In the genomic region with DNA sequence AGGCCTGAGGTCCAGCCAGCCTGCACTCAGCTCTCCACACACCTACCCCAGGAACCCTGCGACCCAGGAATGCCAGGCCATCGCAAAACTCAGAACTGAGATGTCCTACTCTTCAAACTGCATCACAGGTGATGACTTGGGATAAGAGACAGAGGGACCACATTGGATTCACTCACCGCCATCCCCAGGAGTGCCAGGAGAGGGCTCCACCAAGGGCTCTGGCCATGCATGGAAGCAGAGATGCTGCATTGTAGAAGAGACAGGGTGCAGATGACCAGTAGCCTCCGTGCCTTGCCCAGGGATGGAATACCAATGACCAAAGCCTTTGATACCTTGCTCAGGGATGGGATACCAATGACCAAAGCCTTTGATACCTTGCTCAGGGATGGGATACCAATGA, we compare ENCODE assay signal across 8 mouse cellular contexts. TPM values are rescaled to one million over a fixed set of nuclear protein-coding genes. Genes with fewer than 3 reads are reported as not detected.
A peak's percentile ranks its signal among the peaks of the same experiment; 100 is the strongest.
DNase-seq lines count a peak whose midpoint lies in the region; TF ChIP-seq lines count a peak whose summit lies in the region.

No protein-coding gene starts in this region.

- no peak for TF ChIP-seq POLR2A in spleen, adult 2 months (IDR thresholded peaks at IDR 0.05; ENCODE audit: low read depth, low read length)
- no peak for TF ChIP-seq POLR2A in brain, embryonic 14.5 days (IDR thresholded peaks at IDR 0.05; ENCODE audit: borderline replicate concordance, extremely low read depth, insufficient read depth, insufficient read length, poor library complexity, severe bottlenecking)
- TF ChIP-seq POLR2A in small intestine, adult 2 months (IDR thresholded peaks at IDR 0.05; ENCODE audit: low read depth, low read length) = no peak

- H3K4me1 ChIP-seq in spleen, adult 2 months (ENCODE audit: control insufficient read depth, insufficient read depth, insufficient read length) = no peaks in the 10 kb centered on the region
- H3K4me1 ChIP-seq in small intestine, adult 2 months (ENCODE audit: control insufficient read depth, insufficient read depth, insufficient read length, low read length) = peaks cover 6% of the 10 kb centered on the region

- TF ChIP-seq CTCF in spleen, adult 2 months (IDR thresholded peaks at IDR 0.05; ENCODE audit: extremely low read depth, insufficient read depth, insufficient read length, insufficient replicate concordance) = 0 out of 2 replicates have a peak, but pooled peaks have one; percentile 6
- peak; percentile 60 for TF ChIP-seq CTCF in brain, embryonic 14.5 days (IDR thresholded peaks at IDR 0.05; ENCODE audit: borderline replicate concordance, extremely low read depth, insufficient read depth, insufficient read length)
- peak; percentile 58; the same call in 1 of the 2 replicates for TF ChIP-seq CTCF in small intestine, adult 2 months (IDR thresholded peaks at IDR 0.05; ENCODE audit: extremely low read depth, insufficient read length, insufficient replicate concordance, low read depth, low read length)

- no peak overlapping the region for H3K27ac ChIP-seq in spleen, adult 2 months (ENCODE audit: insufficient read depth, low read length)
- no peak overlapping the region for H3K27ac ChIP-seq in small intestine, adult 2 months (ENCODE audit: insufficient read depth, low read depth, low read length)

- H3K4me3 ChIP-seq in spleen, adult 2 months (ENCODE audit: extremely low read depth, insufficient read depth, insufficient read length) = no peak overlapping the region
- H3K4me3 ChIP-seq in small intestine, adult 2 months (ENCODE audit: low read depth, low read length) = no peak overlapping the region

- WGBS in spleen, adult 2 months = 88% methylated on average over 4 of the region's 4 CpGs
- 87% methylated on average over 4 of the region's 4 CpGs for WGBS in small intestine, adult 2 months

- no peaks in the 10 kb centered on the region for H3K27me3 ChIP-seq in spleen, adult 2 months (ENCODE audit: control insufficient read depth, insufficient read depth, low read length)
- no peaks in the 10 kb centered on the region for H3K27me3 ChIP-seq in small intestine, adult 2 months (ENCODE audit: control insufficient read depth, insufficient read depth, low read length)

- H3K36me3 ChIP-seq in spleen, adult 2 months (ENCODE audit: control insufficient read depth, insufficient read depth, low read length) = no peaks in the 10 kb centered on the region
- H3K36me3 ChIP-seq in small intestine, adult 2 months (ENCODE audit: control insufficient read depth, insufficient read depth, low read length) = no peaks in the 10 kb centered on the region

- DNase-seq in gastrocnemius, postnatal 10 days = peak; percentile 42
- no peak for DNase-seq in gastrocnemius, adult 18-20 months (ENCODE audit: low spot score)
- no peak for DNase-seq in spleen, adult 2 months (ENCODE audit: low read depth in 1 of 2, low spot score in 2 of 2)
- DNase-seq in spleen, postnatal 10 days (ENCODE audit: low spot score in 2 of 2) = no peak
- DNase-seq in brain, embryonic 14.5 days (ENCODE audit: low read depth) = peak; percentile 34
- no peak for DNase-seq in urinary bladder, postnatal 4 days (ENCODE audit: low spot score in 2 of 2)
- no peak for DNase-seq in c-Kit-positive CD71-positive TER-119-positive erythroid progenitor cells, embryonic 14.5 days (ENCODE audit: low spot score)

RNA-seq across cellular contexts. Expression of gene Slc38a10, which starts 9.3 kb away (rescaled TPM):
- total RNA-seq in gastrocnemius, postnatal 10 days (2021) = 10 to 100 TPM; 66.0 to 82.7 TPM
- total RNA-seq in gastrocnemius, adult 18-20 months (2021) = 10 to 100 TPM; 39.0 to 48.2 TPM
- polyA plus RNA-seq in spleen, adult 2 months (2012; rRNA removed) = 81.9 and 94.2 TPM in 2 replicates
- 122 and 134 TPM in 2 replicates for polyA plus RNA-seq in brain, embryonic 14.5 days (2012; rRNA removed)
- 59.0 and 108 TPM in 2 replicates for polyA plus RNA-seq in small intestine, adult 2 months (2012; rRNA removed)

Comparison
In these comparisons a context has a peak if more than half of its experiments do, and no peak if none do; other contexts are left out.
1. DNase-seq: peak in gastrocnemius, postnatal 10 days (single experiment) and brain, embryonic 14.5 days (single experiment); none in gastrocnemius, adult 18-20 months (single experiment), spleen, adult 2 months (0 of 2), spleen, postnatal 10 days (0 of 2), urinary bladder, postnatal 4 days (0 of 2) and c-Kit-positive CD71-positive TER-119-positive erythroid progenitor cells, embryonic 14.5 days (single experiment).
2. CTCF ChIP-seq: peak in every context shown above with its lines; median percentile 60 in brain, embryonic 14.5 days; 58 in small intestine, adult 2 months; 6 in spleen, adult 2 months.